Mouse (Mus musculus) neural tube, embryonic 14.5 days (tissue): ENCODE results near the gene Mvb12b. TPM values are rescaled to one million over a fixed set of nuclear protein-coding genes. Genes with fewer than 3 reads are reported as not detected.

ENCODE experiments used
- ATAC-seq: fragments of 200-750 bp; cut with Nextera tagmentation; 2 replicates; pipeline ENCODE4 v1.8.0; 2017; ENCODE audit warnings: low read depth, mild to moderate bottlenecking, moderate TSS enrichment, moderate library complexity
- H3K27ac ChIP-seq: fragments of 300-500 bp; sonication (generic); 2 replicates; pipeline ENCODE4 v1.5.1; 2014; ENCODE audit warnings: low read depth, mild to moderate bottlenecking, control low read depth, low read length, moderate library complexity, mixed read lengths
- H3K27me3 ChIP-seq: fragments of 300-500 bp; sonication (generic); 2 replicates; pipeline ENCODE4 v1.6.1; 2014; ENCODE audit warnings: low read length; ENCODE audit not compliant: control insufficient read depth, insufficient read depth
- H3K36me3 ChIP-seq: fragments of 300-500 bp; sonication (generic); 2 replicates; pipeline ENCODE4 v1.6.1; 2014; ENCODE audit warnings: low read length, mixed read lengths; ENCODE audit not compliant: control insufficient read depth, insufficient read depth
- H3K4me1 ChIP-seq: fragments of 300-500 bp; sonication (generic); 2 replicates; pipeline ENCODE4 v1.6.1; 2014; ENCODE audit warnings: low read length; ENCODE audit not compliant: control insufficient read depth, insufficient read depth
- H3K4me2 ChIP-seq: fragments of 300-500 bp; sonication (generic); 2 replicates; pipeline ENCODE4 v1.6.1; 2014; ENCODE audit warnings: mild to moderate bottlenecking, low read depth, low read length, control low read depth
- H3K4me3 ChIP-seq: fragments of 300-500 bp; sonication (generic); 2 replicates; pipeline ENCODE4 v1.5.1; 2014; ENCODE audit warnings: low read depth, low read length, control low read depth, mixed read lengths
- H3K9ac ChIP-seq: fragments of 300-500 bp; sonication (generic); replicated peaks from 2 replicates; pipeline ENCODE4 v1.6.1; 2014; ENCODE audit warnings: low read depth, mild to moderate bottlenecking, control low read depth, low read length, mixed read lengths
- H3K9me3 ChIP-seq: fragments of 300-500 bp; sonication (generic); 2 replicates; pipeline ENCODE4 v1.6.1; 2016; ENCODE audit warnings: low read length; ENCODE audit not compliant: control insufficient read depth
- whole genome bisulfite sequencing: fragments of 180-500 bp; shearing (Covaris S2); extraction: QIAGEN DNeasy Blood & Tissue Kit; methylation state at CpG from one replicate; pipeline ENCODE4 v1.1.7; 2014; 5-methylcytosine and 5-hydroxymethylcytosine counted together
- polyA plus RNA-seq: library from polyadenylated mRNA; unstranded; fragments of >200 nt; fragmentation: Nextera tagmentation; extraction: Ambion mirVana; gene quantifications from 2 replicates; pipeline ENCODE4 v1.2.1, GENCODE M21; 2014

Gene Mvb12b
- polyA plus RNA-seq, 1 experiment from 2014 or later, result 54.0 TPM

- Histone ChIP-seq H3K27ac (no peak overlapping the region), H3K9me3 (no peaks in the 10 kb centered on the region), H3K9ac (no peak overlapping the region), H3K4me1 (no peaks in the 10 kb centered on the region), H3K4me3 (no peak overlapping the region), H3K27me3 (no peaks in the 10 kb centered on the region), H3K4me2 (no peak overlapping the region), H3K36me3 (no peaks in the 10 kb centered on the region)
- WGBS, result 80% methylated on average over 3 of the region's 3 CpGs
- ATAC-seq, result no peak
Observed at GRCm38 (mm10) chr2:33893151-33893550, 5.4 kb upstream of the Mvb12b start.

DNA sequence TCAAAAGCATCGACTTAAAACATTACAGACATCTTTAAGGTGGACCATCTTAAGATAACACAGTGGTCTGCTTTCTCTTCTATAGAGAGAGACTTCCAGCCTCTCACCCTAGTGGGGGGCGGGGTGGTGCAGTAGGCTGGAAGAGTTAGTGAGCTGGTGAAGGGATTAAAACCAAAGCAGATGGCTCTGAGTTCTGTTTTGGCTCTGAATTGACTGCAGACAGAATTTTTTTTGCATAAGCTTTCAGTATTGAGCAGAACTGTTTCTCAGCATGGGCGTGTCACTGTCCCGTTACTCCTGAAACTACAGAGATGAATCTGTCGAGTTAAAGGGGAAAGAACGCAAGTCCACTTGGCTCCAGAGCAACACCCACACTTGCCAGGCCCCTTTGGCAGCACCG is 4.6 kb upstream of the Mvb12b start:
- no peak overlapping the region for H3K27ac ChIP-seq
- H3K4me2 ChIP-seq, result no peak overlapping the region
- H3K27me3 ChIP-seq, result no peaks in the 10 kb centered on the region
- H3K9me3 ChIP-seq, result no peaks in the 10 kb centered on the region
- no peaks in the 10 kb centered on the region for H3K36me3 ChIP-seq
- ATAC-seq, result no peak
- H3K4me1 ChIP-seq, result peaks cover 4% of the 10 kb centered on the region; the same call in 1 of the 2 replicates
- H3K4me3 ChIP-seq, result no peak overlapping the region
- H3K9ac ChIP-seq, result no peak overlapping the region
- 85% methylated on average over 7 of the region's 7 CpGs for WGBS

DNA sequence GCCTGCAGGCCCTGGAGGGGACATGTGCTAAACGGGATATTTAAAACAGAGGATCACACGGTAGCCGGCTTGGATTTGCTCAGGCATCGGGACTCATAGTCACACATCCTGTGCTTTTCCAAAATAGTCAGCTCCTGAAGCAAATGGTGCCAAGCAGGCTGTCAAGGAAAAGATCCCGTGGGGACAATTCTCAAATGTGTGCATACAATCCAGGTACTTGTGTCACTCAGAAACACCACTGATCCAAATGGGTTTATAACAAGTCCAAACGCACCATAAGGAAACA is 297 bp upstream of the Mvb12b start:
- Histone ChIP-seq H3K4me1 (peaks cover 24% of the 10 kb centered on the region), H3K36me3 (no peaks in the 10 kb centered on the region), H3K4me2 (peak overlapping the region; percentile 98), H3K27ac (peak overlapping the region; percentile 99), H3K4me3 (peak overlapping the region; percentile 77; the same call in 1 of the 2 replicates), H3K9ac (peak overlapping the region; percentile 100), H3K27me3 (no peaks in the 10 kb centered on the region), H3K9me3 (no peaks in the 10 kb centered on the region)
- no peak for ATAC-seq
- 45% methylated on average over 6 of the region's 6 CpGs for WGBS

DNA sequence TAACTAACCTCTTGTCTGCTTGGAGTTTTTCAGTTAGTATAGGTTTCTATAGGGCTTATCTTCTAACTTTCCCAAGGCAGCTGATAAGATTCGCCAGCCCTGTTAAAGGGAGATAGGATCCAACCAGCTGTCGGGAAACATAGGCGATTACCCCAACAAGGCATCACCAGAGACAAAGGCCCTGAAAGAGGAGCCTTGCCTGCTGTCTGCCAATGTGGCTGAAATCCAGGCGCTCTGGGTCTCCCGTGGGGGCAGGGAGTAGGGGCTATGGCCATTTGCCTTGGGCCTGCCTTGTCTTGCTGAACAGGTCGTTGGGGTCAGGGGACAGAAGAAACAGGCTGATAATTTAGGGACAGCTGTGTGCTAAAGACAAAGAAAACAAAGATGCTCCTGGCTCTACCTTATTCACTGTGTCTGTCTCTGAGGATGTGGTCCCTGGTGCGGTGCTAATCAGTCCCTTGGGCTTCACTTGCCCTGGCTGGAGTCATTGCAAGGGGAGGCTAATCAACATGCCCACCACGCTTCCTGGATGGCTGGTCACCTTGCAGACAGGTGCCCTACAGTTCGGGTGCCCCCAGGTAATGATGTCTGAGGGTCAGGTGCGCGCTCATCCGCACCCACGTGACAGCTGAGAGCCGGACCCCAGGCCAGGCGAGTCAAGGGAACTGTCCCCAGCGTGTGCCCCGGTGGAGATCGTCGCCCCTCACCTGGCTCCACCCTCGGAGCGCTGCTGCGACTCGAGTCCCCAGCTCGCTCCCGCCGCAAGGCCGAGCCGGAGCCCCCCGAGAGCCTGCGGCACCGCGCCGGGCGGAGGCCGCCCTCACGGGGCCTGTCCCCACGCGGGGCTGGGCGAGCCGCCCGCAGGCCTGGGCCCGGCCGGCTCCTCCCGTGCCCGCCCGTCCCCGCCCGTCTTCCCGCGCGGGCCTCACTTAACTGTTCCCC is 1.1 kb downstream of the Mvb12b start:
- Histone ChIP-seq H3K27me3 (no peaks in the 10 kb centered on the region), H3K9me3 (no peaks in the 10 kb centered on the region), H3K4me3 (peak overlapping the region; percentile 77), H3K27ac (peak overlapping the region; percentile 99), H3K4me2 (peak overlapping the region; percentile 98), H3K36me3 (no peaks in the 10 kb centered on the region), H3K9ac (peak overlapping the region; percentile 100), H3K4me1 (peaks cover 28% of the 10 kb centered on the region)
- under 1% methylated on average over 38 of the region's 51 CpGs for WGBS
- ATAC-seq, result peak; percentile 68

DNA sequence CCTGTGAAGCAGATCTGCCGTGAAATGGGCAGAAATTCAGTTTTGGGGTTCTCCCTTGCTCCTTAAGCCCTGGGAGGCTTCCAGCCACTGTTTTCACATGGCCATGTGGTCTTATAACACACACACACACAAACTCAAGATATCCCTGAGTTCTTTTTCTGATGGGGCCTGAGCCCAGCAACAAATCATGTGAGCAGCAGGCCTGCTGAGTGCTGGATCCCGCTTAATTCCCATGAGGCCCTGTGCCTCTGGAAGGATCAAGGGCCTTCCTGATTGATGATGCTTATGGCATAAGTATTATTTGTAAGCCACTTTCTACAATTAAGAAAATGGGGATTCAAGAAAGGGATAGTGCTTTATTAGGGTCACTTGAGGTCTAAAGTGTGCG is 2.5 kb downstream of the Mvb12b start:
- H3K4me3 ChIP-seq, result no peak overlapping the region
- H3K4me1 ChIP-seq, result peaks cover 29% of the 10 kb centered on the region
- no peak for ATAC-seq
- H3K4me2 ChIP-seq, result peak overlapping the region; percentile 98
- H3K36me3 ChIP-seq, result no peaks in the 10 kb centered on the region
- no peaks in the 10 kb centered on the region for H3K27me3 ChIP-seq
- no peak overlapping the region for H3K9ac ChIP-seq
- no peaks in the 10 kb centered on the region for H3K9me3 ChIP-seq
- peak overlapping the region; percentile 99; the same call in 1 of the 2 replicates for H3K27ac ChIP-seq
- WGBS, result 63% methylated on average over 3 of the region's 3 CpGs

DNA sequence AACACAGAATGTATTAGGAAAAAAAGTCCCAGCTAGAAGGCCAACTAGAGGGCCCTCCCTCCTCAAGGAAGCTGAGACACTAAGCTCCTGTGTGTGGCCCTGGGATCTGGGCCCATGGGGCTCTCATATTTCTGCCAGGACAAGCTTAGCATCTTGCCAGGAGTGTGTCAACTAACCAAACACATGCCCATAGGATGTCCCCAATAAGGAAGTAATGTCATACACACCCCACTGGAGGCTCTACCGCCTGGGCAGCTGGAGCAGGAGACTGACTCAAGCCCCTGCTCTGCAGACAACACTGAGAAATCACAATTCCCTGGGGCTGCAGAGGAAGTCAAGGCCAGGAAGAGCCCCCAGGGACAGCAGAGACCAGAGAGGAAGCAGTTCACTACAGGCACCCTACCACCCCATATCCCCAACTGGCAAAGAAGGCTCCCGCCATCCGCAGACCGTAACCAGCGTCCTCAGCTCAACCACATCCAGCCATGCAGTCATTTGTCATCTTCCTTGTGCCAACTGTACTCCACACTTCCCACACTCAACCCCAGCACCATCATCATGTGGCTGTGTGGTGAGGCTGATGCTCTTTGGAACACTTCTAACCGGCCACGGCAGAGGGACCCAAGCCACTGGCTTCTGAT is 3.0 kb downstream of the Mvb12b start:
- Histone ChIP-seq H3K27ac (no peak overlapping the region; the same call in 1 of the 2 replicates), H3K36me3 (no peaks in the 10 kb centered on the region), H3K27me3 (no peaks in the 10 kb centered on the region), H3K4me1 (peaks cover 35% of the 10 kb centered on the region), H3K9me3 (no peaks in the 10 kb centered on the region), H3K9ac (0 out of 2 replicates have a peak overlapping the region, but pooled peaks have one; percentile 16), H3K4me2 (peak overlapping the region; percentile 98), H3K4me3 (no peak overlapping the region)
- WGBS, result 73% methylated on average over 7 of the region's 7 CpGs
- ATAC-seq, result no peak

DNA sequence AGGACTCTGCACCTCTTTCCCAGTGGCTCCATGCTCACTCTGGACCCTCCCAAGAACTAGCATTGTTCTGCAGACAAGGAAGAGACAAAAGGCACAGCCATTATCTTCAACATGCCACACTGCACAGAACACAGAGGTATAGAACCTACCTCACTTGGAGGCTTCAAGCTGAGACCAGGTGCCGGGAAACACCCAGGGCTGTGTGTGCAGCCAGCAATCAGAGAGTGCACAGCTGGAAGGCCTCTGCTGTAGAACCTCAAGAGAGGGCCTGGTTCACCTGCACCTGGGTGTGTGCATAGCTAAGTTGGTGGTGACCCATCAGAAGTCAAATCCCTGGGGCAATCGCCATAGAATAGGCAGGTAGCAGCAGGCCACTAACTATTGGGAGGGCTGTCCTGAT is 8.5 kb downstream of the Mvb12b start:
- peak overlapping the region; percentile 96 for H3K27ac ChIP-seq
- ATAC-seq, result no peak
- H3K36me3 ChIP-seq, result peaks cover under 1% of the 10 kb centered on the region; the same call in 1 of the 2 replicates
- no peak overlapping the region for H3K9ac ChIP-seq
- H3K27me3 ChIP-seq, result no peaks in the 10 kb centered on the region
- H3K9me3 ChIP-seq, result no peaks in the 10 kb centered on the region
- peaks cover 53% of the 10 kb centered on the region for H3K4me1 ChIP-seq
- no peak overlapping the region for H3K4me3 ChIP-seq
- no peak overlapping the region for H3K4me2 ChIP-seq
- 88% methylated on average over 2 of the region's 2 CpGs for WGBS

DNA sequence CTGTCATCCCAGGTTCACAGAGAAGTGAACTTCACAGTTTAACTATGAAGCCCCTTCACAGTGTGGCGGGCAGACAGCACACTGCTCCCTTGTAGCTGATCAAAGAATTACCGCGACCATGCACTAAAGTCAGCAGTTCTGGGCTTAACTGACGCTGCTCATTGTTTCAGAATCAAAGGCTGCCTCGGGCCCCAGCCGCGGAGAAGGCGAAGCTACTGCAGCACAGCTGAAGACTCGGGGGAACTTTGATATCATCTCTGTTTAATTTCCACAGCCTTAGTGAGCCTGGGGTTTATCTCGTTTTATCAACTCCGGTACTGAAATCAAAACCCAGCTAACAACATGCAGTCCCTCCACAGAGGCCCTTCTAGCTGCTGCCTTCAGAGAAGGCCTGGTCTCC is 9.3 kb downstream of the Mvb12b start:
- peak overlapping the region; percentile 96 for H3K27ac ChIP-seq
- ATAC-seq, result no peak
- H3K4me1 ChIP-seq, result peaks cover 51% of the 10 kb centered on the region
- H3K4me2 ChIP-seq, result 0 out of 2 replicates have a peak overlapping the region, but pooled peaks have one; percentile 14
- peaks cover 7% of the 10 kb centered on the region; the same call in 1 of the 2 replicates for H3K36me3 ChIP-seq
- H3K9me3 ChIP-seq, result no peaks in the 10 kb centered on the region
- H3K27me3 ChIP-seq, result no peaks in the 10 kb centered on the region
- no peak overlapping the region for H3K4me3 ChIP-seq
- H3K9ac ChIP-seq, result no peak overlapping the region
- WGBS, result 13% methylated on average over 11 of the region's 11 CpGs
